Mouse (Mus musculus) intestine, embryonic 15.5 days (tissue): ENCODE data around the gene Tas1r2. TPM values are rescaled to one million over a fixed set of nuclear protein-coding genes. Genes with fewer than 3 reads are reported as not detected.
A peak's percentile ranks its signal among the peaks of the same experiment; 100 is the strongest.

Experiments
- ATAC-seq: fragments of 200-750 bp; cut with Nextera tagmentation; 2 replicates; pipeline ENCODE4 v1.8.0; 2017; ENCODE audit warnings: moderate TSS enrichment, moderate library complexity
- H3K27ac ChIP-seq: fragments of 300-500 bp; sonication (generic); 2 replicates; pipeline ENCODE4 v1.5.1; 2015; ENCODE audit warnings: mild to moderate bottlenecking, inconsistent platforms
- H3K27me3 ChIP-seq: fragments of 300-500 bp; sonication (generic); replicated peaks from 2 replicates; pipeline ENCODE4 v1.6.1; 2015; ENCODE audit warnings: inconsistent platforms
- H3K36me3 ChIP-seq: fragments of 300-500 bp; sonication (generic); 2 replicates; pipeline ENCODE4 v1.6.1; 2015; ENCODE audit warnings: inconsistent platforms
- H3K4me1 ChIP-seq: fragments of 300-500 bp; sonication (generic); replicated peaks from 2 replicates; pipeline ENCODE4 v1.6.1; 2015; ENCODE audit warnings: inconsistent platforms
- H3K4me2 ChIP-seq: fragments of 300-500 bp; sonication (generic); replicated peaks from 2 replicates; pipeline ENCODE4 v1.6.1; 2015; ENCODE audit warnings: mild to moderate bottlenecking, inconsistent platforms
- H3K4me3 ChIP-seq: fragments of 300-500 bp; sonication (generic); replicated peaks from 2 replicates; pipeline ENCODE4 v1.5.1; 2015; ENCODE audit warnings: inconsistent platforms
- H3K9ac ChIP-seq: fragments of 300-500 bp; sonication (generic); 2 replicates; pipeline ENCODE4 v1.6.1; 2015; ENCODE audit warnings: inconsistent platforms
- H3K9me3 ChIP-seq: fragments of 300-500 bp; sonication (generic); 2 replicates; pipeline ENCODE4 v1.6.1; 2016; ENCODE audit warnings: inconsistent platforms
- whole genome bisulfite sequencing: fragments of 180-500 bp; shearing (Covaris S2); methylation state at CpG from one replicate; pipeline ENCODE4 v1.1.7; 2015; 5-methylcytosine and 5-hydroxymethylcytosine counted together
- polyA plus RNA-seq: library from polyadenylated mRNA; unstranded; fragments of >200 nt; fragmentation: Nextera tagmentation; extraction: Ambion mirVana; gene quantifications from 2 replicates; pipeline ENCODE4 v1.2.1, GENCODE M21; 2015

Gene Tas1r2
- polyA plus RNA-seq, 1 experiment from 2014 or later, result not detected

DNA sequence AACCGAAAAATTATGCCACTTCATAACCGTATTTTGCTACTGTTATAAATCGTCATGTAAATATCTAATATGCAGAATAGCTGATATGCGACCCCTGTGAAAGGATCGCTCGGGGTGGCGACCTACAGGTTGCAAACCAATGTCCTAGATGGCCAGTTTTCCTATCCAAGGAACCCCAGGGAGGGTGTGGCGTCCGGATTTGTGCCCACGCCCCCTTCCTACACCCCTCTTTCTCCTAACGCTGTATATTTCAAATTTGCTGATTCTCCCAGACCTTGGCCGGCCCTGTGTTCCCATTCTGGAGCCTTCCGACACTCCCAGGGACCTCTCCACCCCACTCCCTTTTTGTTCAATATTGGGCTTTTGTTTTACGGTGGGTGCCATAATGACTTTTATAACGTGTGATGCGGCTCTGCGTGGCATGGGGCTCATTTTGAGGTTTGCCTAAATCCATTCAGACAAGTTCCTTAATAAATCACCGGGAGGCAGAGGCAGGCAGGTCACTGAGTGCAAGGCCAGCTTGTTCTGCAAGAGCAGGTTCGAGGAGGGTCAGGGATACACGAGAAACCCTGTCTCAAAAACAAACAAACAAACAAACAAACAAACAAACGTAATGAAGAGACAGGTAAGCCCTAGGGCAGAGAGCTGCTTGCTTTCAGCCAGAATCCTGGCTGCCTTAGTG lies 29.8 kb upstream of the Tas1r2 start:
- Histone ChIP-seq H3K4me1 (peaks cover 15% of the 10 kb centered on the region), H3K4me2 (peak overlapping the region; percentile 95), H3K27me3 (peaks cover 17% of the 10 kb centered on the region; the same call in 1 of the 2 replicates), H3K9ac (peak overlapping the region; percentile 72), H3K36me3 (no peaks in the 10 kb centered on the region), H3K4me3 (peak overlapping the region; percentile 66), H3K27ac (no peak overlapping the region), H3K9me3 (no peaks in the 10 kb centered on the region)
- 17% methylated on average over 21 of the region's 21 CpGs for WGBS
- no peak for ATAC-seq

- Histone ChIP-seq H3K4me3 (peak overlapping the region; percentile 66; the same call in 1 of the 2 replicates), H3K27me3 (peaks cover 19% of the 10 kb centered on the region; the same call in 1 of the 2 replicates), H3K4me2 (peak overlapping the region; percentile 95), H3K9ac (no peak overlapping the region), H3K27ac (no peak overlapping the region), H3K36me3 (no peaks in the 10 kb centered on the region), H3K4me1 (peaks cover 15% of the 10 kb centered on the region), H3K9me3 (no peaks in the 10 kb centered on the region)
- no peak for ATAC-seq
- WGBS, result 46% methylated on average over 5 of the region's 5 CpGs
Measured at GRCm38 (mm10) chr4:139624116-139624489, 29.2 kb upstream of the Tas1r2 start.

DNA sequence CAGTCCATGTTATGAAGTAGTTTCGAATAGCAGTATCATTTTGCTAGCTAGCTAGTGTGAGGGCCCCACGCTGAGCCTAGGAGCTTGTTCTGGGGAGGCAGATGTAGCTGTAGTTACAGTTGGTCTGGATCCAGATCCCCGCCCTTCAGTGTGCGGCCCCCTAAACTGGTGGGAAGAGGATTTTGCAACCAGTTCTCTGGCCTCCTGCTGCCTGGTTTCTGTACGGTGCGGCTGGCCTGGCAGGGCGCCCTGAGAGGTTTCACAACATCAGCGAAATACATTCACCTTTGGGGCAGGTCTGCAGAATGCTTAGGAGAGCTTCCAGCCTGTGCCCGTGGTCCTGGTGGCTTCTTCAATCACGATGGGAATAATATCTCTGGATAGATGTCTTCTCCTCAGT lies 28.6 kb upstream of the Tas1r2 start:
- Histone ChIP-seq H3K4me3 (no peak overlapping the region), H3K4me1 (peaks cover 15% of the 10 kb centered on the region), H3K9ac (no peak overlapping the region), H3K36me3 (no peaks in the 10 kb centered on the region), H3K9me3 (no peaks in the 10 kb centered on the region), H3K27me3 (peaks cover 19% of the 10 kb centered on the region; the same call in 1 of the 2 replicates), H3K27ac (no peak overlapping the region), H3K4me2 (no peak overlapping the region; the same call in 1 of the 2 replicates)
- 67% methylated on average over 10 of the region's 10 CpGs for WGBS
- ATAC-seq, result no peak

GRCm38 (mm10) chr4:139627361-139627760 lies 26.0 kb upstream of the Tas1r2 start:
- Histone ChIP-seq H3K9ac (no peak overlapping the region), H3K4me1 (peaks cover 15% of the 10 kb centered on the region), H3K36me3 (no peaks in the 10 kb centered on the region), H3K27ac (no peak overlapping the region), H3K4me2 (no peak overlapping the region), H3K4me3 (no peak overlapping the region), H3K9me3 (no peaks in the 10 kb centered on the region), H3K27me3 (peaks cover 30% of the 10 kb centered on the region)
- ATAC-seq, result no peak
- 92% methylated on average over 11 of the region's 11 CpGs for WGBS

DNA sequence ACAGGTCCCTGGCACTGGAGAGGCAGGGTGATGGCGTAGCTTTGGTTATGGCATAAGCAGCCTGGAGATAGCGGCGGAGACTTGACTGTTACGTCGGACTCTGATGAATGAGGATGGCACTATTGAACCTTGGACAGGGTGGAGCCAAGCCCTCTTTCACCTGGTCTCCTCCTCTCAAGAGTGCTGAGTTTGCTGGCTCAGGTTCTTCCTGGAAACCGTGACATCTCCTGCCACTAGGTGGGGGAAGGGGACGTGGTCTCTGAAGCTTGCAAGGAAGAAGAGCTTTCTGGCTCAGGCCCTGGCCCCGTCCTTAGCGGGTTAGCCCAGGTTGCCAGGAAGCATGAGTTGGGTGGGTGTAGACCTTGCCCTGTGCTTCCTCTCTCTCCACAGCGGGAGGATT lies 23.2 kb upstream of the Tas1r2 start:
- 54% methylated on average over 10 of the region's 10 CpGs for WGBS
- no peak overlapping the region for H3K27ac ChIP-seq
- H3K27me3 ChIP-seq, result peaks cover 44% of the 10 kb centered on the region
- H3K9me3 ChIP-seq, result no peaks in the 10 kb centered on the region
- peak; percentile 43; the same call in 1 of the 2 replicates for ATAC-seq
- no peaks in the 10 kb centered on the region for H3K4me1 ChIP-seq
- no peak overlapping the region for H3K9ac ChIP-seq
- H3K4me2 ChIP-seq, result no peak overlapping the region
- H3K36me3 ChIP-seq, result no peaks in the 10 kb centered on the region
- no peak overlapping the region for H3K4me3 ChIP-seq

DNA sequence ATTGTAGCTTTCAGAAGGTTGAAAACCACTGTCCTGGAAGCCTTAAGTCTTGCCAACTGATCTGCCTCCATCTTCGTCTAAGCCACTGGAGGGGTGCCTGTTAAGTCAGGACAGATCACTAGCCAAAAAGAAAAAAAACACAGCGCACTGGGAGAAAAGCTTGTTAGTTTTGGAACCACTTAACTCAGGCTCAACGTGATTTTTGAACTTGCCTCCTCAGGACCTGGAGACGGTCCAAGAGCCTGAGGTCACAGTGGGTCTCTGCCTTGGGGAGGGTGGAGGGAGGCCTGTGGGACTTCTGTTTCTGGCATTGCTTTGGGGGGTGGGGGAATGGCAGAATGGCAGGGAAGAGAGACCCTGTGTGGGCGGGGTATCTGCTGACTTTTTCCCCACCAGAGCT lies 22.2 kb upstream of the Tas1r2 start:
- 69% methylated on average over 5 of the region's 5 CpGs for WGBS
- Histone ChIP-seq H3K9ac (no peak overlapping the region), H3K4me2 (no peak overlapping the region), H3K9me3 (no peaks in the 10 kb centered on the region), H3K36me3 (no peaks in the 10 kb centered on the region), H3K27me3 (peaks cover 50% of the 10 kb centered on the region), H3K4me3 (no peak overlapping the region), H3K4me1 (no peaks in the 10 kb centered on the region), H3K27ac (no peak overlapping the region)
- no peak for ATAC-seq

GRCm38 (mm10) chr4:139631569-139632253 lies 21.6 kb upstream of the Tas1r2 start:
- ATAC-seq, result no peak
- Histone ChIP-seq H3K4me1 (no peaks in the 10 kb centered on the region), H3K9me3 (no peaks in the 10 kb centered on the region), H3K4me3 (no peak overlapping the region), H3K27ac (no peak overlapping the region), H3K9ac (no peak overlapping the region), H3K27me3 (peaks cover 50% of the 10 kb centered on the region), H3K4me2 (no peak overlapping the region), H3K36me3 (no peaks in the 10 kb centered on the region)
- WGBS, result 88% methylated on average over 7 of the region's 7 CpGs

GRCm38 (mm10) chr4:139632254-139632580 lies 21.1 kb upstream of the Tas1r2 start:
- Histone ChIP-seq H3K27me3 (peaks cover 51% of the 10 kb centered on the region), H3K4me2 (no peak overlapping the region), H3K9me3 (no peaks in the 10 kb centered on the region), H3K27ac (no peak overlapping the region), H3K4me1 (no peaks in the 10 kb centered on the region), H3K9ac (no peak overlapping the region), H3K36me3 (no peaks in the 10 kb centered on the region), H3K4me3 (no peak overlapping the region)
- ATAC-seq, result no peak
- 72% methylated on average over 10 of the region's 10 CpGs for WGBS

- H3K4me3 ChIP-seq, result no peak overlapping the region
- H3K9ac ChIP-seq, result no peak overlapping the region
- ATAC-seq, result no peak
- H3K9me3 ChIP-seq, result no peaks in the 10 kb centered on the region
- WGBS, result 25% methylated on average over 7 of the region's 7 CpGs
- H3K4me1 ChIP-seq, result peaks cover 5% of the 10 kb centered on the region
- H3K4me2 ChIP-seq, result no peak overlapping the region
- no peaks in the 10 kb centered on the region for H3K36me3 ChIP-seq
- peaks cover 43% of the 10 kb centered on the region for H3K27me3 ChIP-seq
- no peak overlapping the region for H3K27ac ChIP-seq
Measured at GRCm38 (mm10) chr4:139636373-139636772, 17.0 kb upstream of the Tas1r2 start.

GRCm38 (mm10) chr4:139637847-139638246 lies 15.5 kb upstream of the Tas1r2 start:
- Histone ChIP-seq H3K4me2 (no peak overlapping the region), H3K4me3 (no peak overlapping the region), H3K9ac (no peak overlapping the region), H3K27ac (no peak overlapping the region), H3K27me3 (peaks cover 39% of the 10 kb centered on the region), H3K4me1 (peaks cover 15% of the 10 kb centered on the region), H3K36me3 (no peaks in the 10 kb centered on the region), H3K9me3 (no peaks in the 10 kb centered on the region)
- ATAC-seq, result no peak
- WGBS, result 80% methylated on average over 9 of the region's 9 CpGs

DNA sequence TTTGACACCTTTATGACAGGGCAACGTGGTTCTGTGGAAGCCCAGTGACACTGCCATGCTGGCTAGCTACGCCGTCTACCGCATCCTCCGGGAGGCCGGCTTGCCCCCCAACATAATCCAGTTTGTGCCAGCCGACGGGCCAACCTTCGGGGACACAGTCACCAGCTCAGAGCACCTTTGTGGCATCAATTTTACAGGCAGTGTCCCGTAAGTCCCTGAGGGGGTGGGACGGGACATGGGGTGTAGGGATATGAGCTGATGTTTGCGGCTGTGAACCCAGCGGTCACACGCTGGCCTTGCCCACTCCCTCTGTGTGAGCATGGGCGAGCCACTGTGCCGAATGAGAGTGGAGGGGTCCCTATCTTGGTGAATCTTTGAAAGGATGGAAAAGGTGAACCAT lies 15.0 kb upstream of the Tas1r2 start:
- H3K4me1 ChIP-seq, result peaks cover 15% of the 10 kb centered on the region
- H3K27me3 ChIP-seq, result peaks cover 39% of the 10 kb centered on the region
- H3K36me3 ChIP-seq, result no peaks in the 10 kb centered on the region
- H3K4me2 ChIP-seq, result no peak overlapping the region
- no peak overlapping the region for H3K27ac ChIP-seq
- no peaks in the 10 kb centered on the region for H3K9me3 ChIP-seq
- ATAC-seq, result no peak
- no peak overlapping the region for H3K4me3 ChIP-seq
- 91% methylated on average over 16 of the region's 16 CpGs for WGBS
- H3K9ac ChIP-seq, result no peak overlapping the region

DNA sequence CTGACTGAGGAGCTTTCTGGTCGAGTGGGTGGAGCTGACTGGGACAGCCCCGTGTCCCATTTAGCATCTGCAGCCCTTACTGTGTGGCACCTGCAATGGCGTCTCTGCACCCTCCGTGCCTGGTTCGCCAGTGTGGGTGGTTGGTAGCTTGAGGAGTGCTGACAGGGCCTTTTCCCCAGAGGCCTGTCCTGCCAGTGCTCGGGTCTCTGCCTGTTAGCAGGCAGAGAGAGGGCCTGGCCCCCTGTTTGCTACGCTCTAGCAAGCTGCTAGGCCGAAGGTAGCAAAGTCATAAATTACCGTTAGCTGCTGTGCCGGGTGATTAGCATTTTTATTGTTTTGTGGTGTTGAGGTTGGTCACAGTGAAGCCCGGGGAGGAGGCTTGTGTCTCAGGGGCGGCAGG lies 13.5 kb upstream of the Tas1r2 start:
- WGBS, result 34% methylated on average over 12 of the region's 12 CpGs
- Histone ChIP-seq H3K36me3 (no peaks in the 10 kb centered on the region), H3K9me3 (no peaks in the 10 kb centered on the region), H3K4me2 (no peak overlapping the region), H3K4me3 (no peak overlapping the region), H3K4me1 (peaks cover 15% of the 10 kb centered on the region), H3K9ac (no peak overlapping the region), H3K27me3 (peaks cover 33% of the 10 kb centered on the region), H3K27ac (no peak overlapping the region)
- no peak for ATAC-seq

DNA sequence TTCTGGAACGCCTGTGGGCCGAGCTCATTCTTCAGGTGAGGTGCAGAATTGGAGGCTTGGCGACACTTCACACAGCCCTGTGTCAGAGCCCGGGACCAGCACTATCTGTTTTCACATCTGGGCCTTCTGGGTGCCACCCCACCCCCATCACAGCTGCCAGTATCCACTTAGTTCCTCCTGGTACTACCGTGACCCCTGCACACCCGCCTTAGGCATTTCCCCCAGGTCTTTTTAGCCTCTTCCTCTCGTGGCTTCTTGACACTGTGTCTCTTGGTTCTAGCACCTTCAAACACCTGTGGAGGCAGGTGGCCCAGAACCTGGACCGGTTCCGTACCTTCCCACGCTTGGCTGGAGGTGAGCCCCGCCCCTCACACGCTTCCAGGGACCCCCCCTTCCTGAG lies 13.0 kb upstream of the Tas1r2 start:
- H3K4me1 ChIP-seq, result peaks cover 15% of the 10 kb centered on the region
- no peak overlapping the region for H3K27ac ChIP-seq
- H3K9ac ChIP-seq, result no peak overlapping the region
- no peaks in the 10 kb centered on the region for H3K9me3 ChIP-seq
- WGBS, result 61% methylated on average over 12 of the region's 12 CpGs
- H3K4me3 ChIP-seq, result no peak overlapping the region
- no peak overlapping the region for H3K4me2 ChIP-seq
- ATAC-seq, result no peak
- no peaks in the 10 kb centered on the region for H3K36me3 ChIP-seq
- H3K27me3 ChIP-seq, result peaks cover 28% of the 10 kb centered on the region
